Mouse (Mus musculus): ENCODE results near the gene Kri1. TPM values are rescaled to one million over a fixed set of nuclear protein-coding genes. Genes with fewer than 3 reads are reported as not detected.

Gene Kri1
- total RNA-seq, 1 experiment = 81.6 TPM

DNA sequence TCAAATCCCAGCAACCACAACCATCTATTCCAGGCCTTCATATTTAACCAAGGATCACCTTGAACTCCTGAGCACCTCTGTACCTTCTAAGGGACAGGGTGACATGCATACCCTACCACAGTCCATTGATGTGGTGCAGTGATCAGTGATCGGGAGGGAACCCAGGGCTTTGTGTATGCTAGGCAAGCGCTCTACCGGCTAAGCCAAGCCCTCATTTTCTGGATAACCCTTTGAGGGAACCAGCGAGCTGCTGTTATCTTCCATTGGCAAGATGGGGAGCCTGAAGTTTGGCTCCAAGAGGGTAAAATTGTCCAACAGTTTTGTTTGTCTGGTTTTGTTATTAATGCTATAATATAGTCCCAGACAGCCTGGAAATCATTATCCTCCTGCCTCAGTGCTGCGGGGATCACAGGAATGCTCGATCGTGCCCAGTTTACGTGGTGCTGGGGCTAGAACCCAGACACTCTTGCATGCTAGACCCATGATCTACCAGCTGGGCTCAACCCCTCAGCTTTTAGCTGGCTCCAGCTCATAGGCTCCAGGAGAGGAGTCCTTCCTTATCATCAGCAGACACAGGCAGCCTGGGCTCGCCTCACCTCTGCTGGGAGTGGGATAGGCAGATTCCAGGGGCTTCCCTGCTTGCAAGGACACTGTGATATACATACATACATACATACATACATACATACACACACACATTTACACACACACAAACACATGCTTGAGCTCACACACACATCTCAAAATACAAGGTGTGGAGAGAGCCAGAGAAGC lies 26.8 kb upstream of the Kri1 start:
- H3K9me3 ChIP-seq (ENCODE audit: control insufficient read depth, insufficient read depth, low read depth, low read length) = no peaks in the 10 kb centered on the region
- peaks cover 3 to 15% of the 10 kb centered on the region in 2 experiments; a peak in 1 of 4 replicates for H3K4me1 ChIP-seq (ENCODE audit: control insufficient read depth in 2 of 2, insufficient read depth in 2 of 2, low read length in 2 of 2, poor library complexity in 1 of 2)
- H3K9ac ChIP-seq (ENCODE audit: insufficient read depth, low read depth, low read length, poor library complexity, severe bottlenecking) = no peak overlapping the region
- no peak overlapping the region for H3K4me3 ChIP-seq (ENCODE audit: insufficient read depth in 1 of 2, low read depth in 1 of 2, low read length in 2 of 2, poor library complexity in 1 of 2, severe bottlenecking in 1 of 2)
- H3K36me3 ChIP-seq (ENCODE audit: control insufficient read depth, insufficient read depth, low read length, poor library complexity, severe bottlenecking) = no peaks in the 10 kb centered on the region
- no peak for TF ChIP-seq ZNF384 (IDR thresholded peaks at IDR 0.05; ENCODE audit: low read depth, low read length)
- no peak for TF ChIP-seq ZC3H11A (IDR thresholded peaks at IDR 0.05; ENCODE audit: borderline replicate concordance, low read depth, low read length)
- TF ChIP-seq CHD2 (IDR thresholded peaks at IDR 0.05; ENCODE audit: low read depth, low read length) = no peak
- TF ChIP-seq HCFC1 (IDR thresholded peaks at IDR 0.05; ENCODE audit: borderline replicate concordance, insufficient read depth, low read length) = no peak
- no peak for TF ChIP-seq MAFK (IDR thresholded peaks at IDR 0.05; ENCODE audit: insufficient read depth, low read depth, low read length)
- DNase-seq (ENCODE audit: low read depth, low spot score) = no peak
- no peak overlapping the region for H3K27ac ChIP-seq (ENCODE audit: insufficient read depth, low read depth, low read length, poor library complexity, severe bottlenecking)
- in situ Hi-C loops (cut with MboI; ENCODE audit: low sequenced_read_pairs in 2 of 2, unreplicated experiment in 2 of 2) = no loop called here

GRCm38 (mm10) chr9:21313394-21313793 lies 25.6 kb upstream of the Kri1 start:
- no peak for TF ChIP-seq MAFK (IDR thresholded peaks at IDR 0.05; ENCODE audit: insufficient read depth, low read depth, low read length)
- TF ChIP-seq ZC3H11A (IDR thresholded peaks at IDR 0.05; ENCODE audit: borderline replicate concordance, low read depth, low read length) = peak; percentile 71; the same call in 1 of the 2 replicates
- DNase-seq (ENCODE audit: low read depth, low spot score) = peak; percentile 83
- peaks cover 3 to 19% of the 10 kb centered on the region in 2 experiments; a peak in 1 of 4 replicates for H3K4me1 ChIP-seq (ENCODE audit: control insufficient read depth in 2 of 2, insufficient read depth in 2 of 2, low read length in 2 of 2, poor library complexity in 1 of 2)
- no peak overlapping the region for H3K4me3 ChIP-seq (ENCODE audit: insufficient read depth in 1 of 2, low read depth in 1 of 2, low read length in 2 of 2, poor library complexity in 1 of 2, severe bottlenecking in 1 of 2)
- peak overlapping the region; percentile 15; the same call in 1 of the 2 replicates for H3K9ac ChIP-seq (ENCODE audit: insufficient read depth, low read depth, low read length, poor library complexity, severe bottlenecking)
- H3K36me3 ChIP-seq (ENCODE audit: control insufficient read depth, insufficient read depth, low read length, poor library complexity, severe bottlenecking) = no peaks in the 10 kb centered on the region
- in situ Hi-C loops (cut with MboI; ENCODE audit: low sequenced_read_pairs in 2 of 2, unreplicated experiment in 2 of 2) = no loop called here
- H3K9me3 ChIP-seq (ENCODE audit: control insufficient read depth, insufficient read depth, low read depth, low read length) = no peaks in the 10 kb centered on the region
- no peak overlapping the region for H3K27ac ChIP-seq (ENCODE audit: insufficient read depth, low read depth, low read length, poor library complexity, severe bottlenecking)

- no peaks in the 10 kb centered on the region; the same call in 1 of the 2 replicates for H3K36me3 ChIP-seq (ENCODE audit: control insufficient read depth, insufficient read depth, low read length, poor library complexity, severe bottlenecking)
- H3K27ac ChIP-seq (ENCODE audit: insufficient read depth, low read depth, low read length, poor library complexity, severe bottlenecking) = no peak within 1 kb of the TSS; the same call in 1 of the 2 replicates
- TF ChIP-seq HCFC1 (IDR thresholded peaks at IDR 0.05; ENCODE audit: borderline replicate concordance, insufficient read depth, low read length) = no peak
- peak within 1 kb of the TSS; percentile 57 for H3K9ac ChIP-seq (ENCODE audit: insufficient read depth, low read depth, low read length, poor library complexity, severe bottlenecking)
- H3K4me1 ChIP-seq (ENCODE audit: control insufficient read depth in 2 of 2, insufficient read depth in 2 of 2, low read length in 2 of 2, poor library complexity in 1 of 2) = peaks cover 3 to 19% of the 10 kb centered on the region in 2 experiments; a peak in 1 of 4 replicates
- no peaks in the 10 kb centered on the region for H3K9me3 ChIP-seq (ENCODE audit: control insufficient read depth, insufficient read depth, low read depth, low read length)
- DNase-seq (ENCODE audit: low read depth, low spot score) = no peak
- H3K4me3 ChIP-seq (ENCODE audit: insufficient read depth in 1 of 2, low read depth in 1 of 2, low read length in 2 of 2, poor library complexity in 1 of 2, severe bottlenecking in 1 of 2) = peak within 1 kb of the TSS; percentile 65 to 68
- in situ Hi-C loops (cut with MboI; ENCODE audit: low sequenced_read_pairs in 2 of 2, unreplicated experiment in 2 of 2) = no loop called here
Observed at GRCm38 (mm10) chr9:21312134-21312533, 24.4 kb upstream of the Kri1 start, which contains the start of gene Ap1m2. TSS of gene Ap1m2 (minus strand) at chr9:21312337.

- no peak for DNase-seq (ENCODE audit: low read depth, low spot score)
- Histone ChIP-seq H3K9ac (ENCODE audit: insufficient read depth, low read depth, low read length, poor library complexity, severe bottlenecking) (peak overlapping the region; percentile 57), H3K4me3 (ENCODE audit: insufficient read depth in 1 of 2, low read depth in 1 of 2, low read length in 2 of 2, poor library complexity in 1 of 2, severe bottlenecking in 1 of 2) (peak overlapping the region; percentile 65 to 68), H3K27ac (ENCODE audit: insufficient read depth, low read depth, low read length, poor library complexity, severe bottlenecking) (no peak overlapping the region; the same call in 1 of the 2 replicates), H3K9me3 (ENCODE audit: control insufficient read depth, insufficient read depth, low read depth, low read length) (no peaks in the 10 kb centered on the region), H3K36me3 (ENCODE audit: control insufficient read depth, insufficient read depth, low read length, poor library complexity, severe bottlenecking) (no peaks in the 10 kb centered on the region; the same call in 1 of the 2 replicates), H3K4me1 (ENCODE audit: control insufficient read depth in 2 of 2, insufficient read depth in 2 of 2, low read length in 2 of 2, poor library complexity in 1 of 2) (peaks cover 3 to 19% of the 10 kb centered on the region in 2 experiments; a peak in 1 of 4 replicates)
- no peak for TF ChIP-seq MAFK (IDR thresholded peaks at IDR 0.05; ENCODE audit: insufficient read depth, low read depth, low read length)
- in situ Hi-C loops (cut with MboI; ENCODE audit: low sequenced_read_pairs in 2 of 2, unreplicated experiment in 2 of 2) = no loop called here
Observed at GRCm38 (mm10) chr9:21311695-21312094, 23.9 kb upstream of the Kri1 start.
